Mouse (Mus musculus) forebrain, postnatal 0 days (tissue): Measurements from ENCODE around the gene Mapt. TPM values are rescaled to one million over a fixed set of nuclear protein-coding genes. Genes with fewer than 3 reads are reported as not detected.

ENCODE experiments used
- ATAC-seq: fragments of 200-750 bp; cut with Nextera tagmentation; 2 replicates; pipeline ENCODE4 v1.8.0; 2017; ENCODE audit warnings: mild to moderate bottlenecking, moderate library complexity
- DNase-seq: peaks from one replicate; pipeline ENCODE4 v3.0.0-alpha.2; 2015
- H3K27ac ChIP-seq: fragments of 300-500 bp; sonication (generic); 2 replicates; pipeline ENCODE4 v1.5.1; 2014; ENCODE audit warnings: low read depth, mild to moderate bottlenecking, antibody characterized with exemption, low read length, moderate library complexity, mixed read lengths
- H3K27me3 ChIP-seq: fragments of 300-500 bp; sonication (generic); 2 replicates; pipeline ENCODE4 v1.6.1; 2014; ENCODE audit warnings: mild to moderate bottlenecking, low read length, mixed read lengths; ENCODE audit not compliant: insufficient read depth
- H3K36me3 ChIP-seq: fragments of 300-500 bp; sonication (generic); 2 replicates; pipeline ENCODE4 v1.6.1; 2014; ENCODE audit warnings: mild to moderate bottlenecking, moderate library complexity; ENCODE audit not compliant: insufficient read depth
- H3K4me1 ChIP-seq: fragments of 300-500 bp; sonication (generic); 2 replicates; pipeline ENCODE4 v1.6.1; 2014; ENCODE audit warnings: antibody characterized with exemption; ENCODE audit not compliant: insufficient read depth
- H3K4me2 ChIP-seq: fragments of 300-500 bp; sonication (generic); 2 replicates; pipeline ENCODE4 v1.6.1; 2014; ENCODE audit warnings: low read depth, mild to moderate bottlenecking, moderate library complexity
- H3K4me3 ChIP-seq: fragments of 300-500 bp; sonication (generic); 2 replicates; pipeline ENCODE4 v1.5.1; 2014; ENCODE audit warnings: low read depth, low read length, mixed read lengths
- H3K9ac ChIP-seq: fragments of 300-500 bp; sonication (generic); 2 replicates; pipeline ENCODE4 v1.6.1; 2014; ENCODE audit warnings: mild to moderate bottlenecking
- H3K9me3 ChIP-seq: fragments of 300-500 bp; sonication (generic); 2 replicates; pipeline ENCODE4 v1.6.1; 2016; ENCODE audit warnings: low read length
- CTCF ChIP-seq: sonication (generic); IDR thresholded peaks from 2 replicates; pipeline ENCODE4 v1.5.1; 2016; ENCODE audit warnings: antibody characterized with exemption, control low read depth, low read depth
- WGBS: fragments of 180-500 bp; shearing (Covaris S2); extraction: QIAGEN DNeasy Blood & Tissue Kit; methylation state at CpG from one replicate; pipeline ENCODE4 v1.1.7; 2014; 5-methylcytosine and 5-hydroxymethylcytosine counted together
- polyA plus RNA-seq: library from polyadenylated mRNA; unstranded; fragments of >200 nt; fragmentation: Nextera tagmentation; extraction: Ambion mirVana; gene quantifications from 2 replicates; pipeline ENCODE4 v1.2.1, GENCODE M21; 2015
- total RNA-seq: library from RNA; depleted of rRNA; stranded (reverse); fragments of >200 nt; gene quantifications from 2 replicates; pipeline ENCODE4 v1.2.3, GENCODE M21; 2014

The Mapt gene
- total and polyA plus RNA-seq, 2 experiments from 2014 or later = 641 to 1,388 TPM

DNA sequence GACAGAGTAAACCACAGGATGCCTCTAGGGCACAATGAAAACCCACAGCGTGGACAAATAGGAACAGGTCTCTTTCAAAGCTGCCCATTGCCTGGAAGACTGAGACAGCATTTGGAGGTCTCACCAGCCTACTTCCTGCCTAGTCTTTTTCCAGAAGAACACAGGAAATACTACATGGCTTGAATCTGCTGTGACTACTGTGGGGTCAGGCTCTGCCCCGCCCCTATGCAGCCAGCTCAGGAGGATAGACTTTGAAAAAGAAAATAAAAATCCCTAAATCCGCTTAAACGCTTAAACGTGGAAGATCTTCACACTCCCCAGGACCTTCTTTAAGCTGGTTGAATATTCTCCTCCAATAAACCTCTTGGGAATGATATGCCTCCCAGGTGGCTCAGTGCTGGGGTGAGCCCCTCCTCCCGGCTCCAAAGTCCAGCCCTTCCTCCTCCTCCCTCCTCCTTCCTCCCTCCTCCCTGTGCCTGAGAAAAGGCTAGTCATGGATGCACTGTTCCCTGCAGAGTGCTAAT lies 15.0 kb downstream of the Mapt start:
- no peaks in the 10 kb centered on the region; the same call in 1 of the 2 replicates for H3K4me1 ChIP-seq
- H3K36me3 ChIP-seq = no peaks in the 10 kb centered on the region
- no peak overlapping the region for H3K4me3 ChIP-seq
- no peak overlapping the region for H3K4me2 ChIP-seq
- H3K27me3 ChIP-seq = no peaks in the 10 kb centered on the region
- TF ChIP-seq CTCF = no peak
- H3K9ac ChIP-seq = no peak overlapping the region
- ATAC-seq (no peak), DNase-seq (no peak)
- no peak overlapping the region for H3K27ac ChIP-seq
- 13% methylated on average over 6 of the region's 6 CpGs for WGBS
- H3K9me3 ChIP-seq = no peaks in the 10 kb centered on the region

DNA sequence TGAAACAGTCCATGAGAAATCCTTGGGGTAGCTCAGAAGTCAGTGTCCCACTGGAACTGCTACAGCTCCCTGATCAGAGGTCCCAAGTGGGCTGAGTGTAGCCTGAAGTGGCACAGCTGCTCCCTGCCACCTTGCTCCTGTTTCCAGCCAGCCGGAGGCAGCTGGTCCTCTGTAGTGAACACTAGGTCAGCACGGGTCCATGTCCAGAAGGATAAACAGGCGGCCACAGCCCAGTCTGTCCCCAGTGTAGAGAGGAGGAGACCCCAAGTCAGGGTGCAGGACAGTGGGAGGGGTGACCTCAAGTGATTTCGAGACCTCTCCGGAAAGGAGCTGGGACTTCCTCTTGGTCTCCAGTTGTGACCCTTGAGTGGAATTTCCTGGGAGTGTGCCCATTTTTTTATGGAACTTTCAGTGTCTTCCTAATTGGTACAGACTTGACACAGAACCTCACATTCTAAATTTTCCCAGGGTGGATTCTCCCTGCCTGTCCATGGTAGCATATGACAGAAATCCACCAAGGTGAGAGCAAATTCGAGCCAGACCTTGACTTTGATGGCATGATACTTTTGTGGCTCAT lies 16.0 kb downstream of the Mapt start:
- TF ChIP-seq CTCF = no peak
- WGBS = 80% methylated on average over 6 of the region's 6 CpGs

DNA sequence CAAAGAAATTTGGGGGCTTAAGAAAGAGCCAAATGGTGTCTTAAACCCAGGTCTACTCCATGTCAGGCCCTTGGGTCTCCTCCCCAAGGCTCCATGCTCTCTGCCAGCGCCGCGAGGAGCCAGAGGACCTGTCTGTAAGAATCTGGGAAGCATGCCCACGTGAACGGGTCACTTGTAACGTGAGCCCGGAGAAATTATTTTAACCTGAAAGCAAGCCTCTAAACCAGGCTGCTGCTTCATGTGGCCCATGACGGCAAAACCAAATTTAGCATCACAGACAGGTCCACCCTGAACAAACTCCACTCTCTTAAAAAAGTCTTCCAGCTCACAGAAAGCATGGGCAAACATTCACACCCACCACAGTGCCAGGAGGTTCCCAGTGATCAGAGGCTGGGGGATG lies 18.2 kb downstream of the Mapt start:
- Histone ChIP-seq H3K9ac (no peak overlapping the region), H3K4me2 (no peak overlapping the region), H3K4me1 (peaks cover 5% of the 10 kb centered on the region; the same call in 1 of the 2 replicates), H3K36me3 (no peaks in the 10 kb centered on the region), H3K27ac (no peak overlapping the region), H3K4me3 (no peak overlapping the region), H3K9me3 (no peaks in the 10 kb centered on the region), H3K27me3 (no peaks in the 10 kb centered on the region)
- 59% methylated on average over 8 of the region's 8 CpGs for WGBS
- TF ChIP-seq CTCF = no peak
- DNase-seq (no peak), ATAC-seq (no peak)

More for the DNA sequence above, 16.0 kb downstream of the Mapt start:
- H3K4me2 ChIP-seq = no peak overlapping the region
- no peak overlapping the region for H3K27ac ChIP-seq
- ATAC-seq (no peak), DNase-seq (no peak)
- H3K36me3 ChIP-seq = no peaks in the 10 kb centered on the region
- no peaks in the 10 kb centered on the region for H3K9me3 ChIP-seq
- no peaks in the 10 kb centered on the region for H3K27me3 ChIP-seq
- no peak overlapping the region for H3K4me3 ChIP-seq
- H3K4me1 ChIP-seq = peaks cover 3% of the 10 kb centered on the region; the same call in 1 of the 2 replicates
- H3K9ac ChIP-seq = no peak overlapping the region

DNA sequence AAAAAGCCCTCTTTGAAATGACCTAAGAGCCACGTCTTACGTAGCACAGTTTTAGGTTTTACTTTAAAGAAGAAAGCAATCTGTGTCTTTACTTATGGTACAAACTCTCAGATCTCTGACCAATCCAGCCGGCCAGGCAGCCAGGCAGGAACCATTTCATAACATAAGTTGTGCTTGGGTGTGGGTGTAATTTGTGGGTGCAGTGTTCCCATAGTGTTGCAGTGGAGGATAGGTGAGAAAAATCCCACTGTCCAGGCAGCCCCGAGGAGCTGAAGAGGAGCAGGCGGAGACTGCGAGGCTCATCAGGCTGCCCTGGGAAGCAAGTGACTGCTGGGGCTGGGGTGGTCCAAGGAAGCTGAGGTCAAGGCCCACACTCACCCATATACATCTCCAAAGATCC lies 19.9 kb downstream of the Mapt start:
- H3K36me3 ChIP-seq = no peaks in the 10 kb centered on the region; the same call in 1 of the 2 replicates
- no peaks in the 10 kb centered on the region for H3K9me3 ChIP-seq
- no peak overlapping the region for H3K27ac ChIP-seq
- no peak for DNase-seq
- ATAC-seq = no peak
- WGBS = 83% methylated on average over 6 of the region's 6 CpGs
- H3K4me3 ChIP-seq = no peak overlapping the region
- H3K4me2 ChIP-seq = no peak overlapping the region
- no peaks in the 10 kb centered on the region for H3K27me3 ChIP-seq
- H3K4me1 ChIP-seq = peaks cover 8% of the 10 kb centered on the region; the same call in 1 of the 2 replicates
- H3K9ac ChIP-seq = no peak overlapping the region
- TF ChIP-seq CTCF = no peak

DNA sequence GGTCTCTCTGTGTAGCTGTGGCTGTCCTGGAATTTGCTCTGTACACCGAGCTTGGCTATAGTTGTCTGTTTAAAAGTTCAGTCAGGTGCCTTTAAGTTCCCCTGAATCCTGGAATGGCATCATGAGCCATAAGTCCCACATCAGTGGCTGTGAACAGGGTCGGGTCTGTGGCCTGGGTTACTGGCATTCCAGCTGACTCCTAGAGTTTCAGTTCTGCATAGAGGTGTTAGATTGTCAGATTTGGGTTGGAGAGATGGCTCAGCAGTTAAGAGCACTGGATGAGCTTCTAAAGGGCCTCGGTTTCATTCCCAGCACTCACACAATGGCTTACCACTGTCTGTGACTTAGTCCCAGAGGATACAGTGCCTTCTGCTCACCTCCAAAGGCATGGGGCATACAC lies 20.9 kb downstream of the Mapt start:
- no peak for TF ChIP-seq CTCF
- H3K27ac ChIP-seq = no peak overlapping the region
- 82% methylated on average over 3 of the region's 3 CpGs for WGBS
- no peaks in the 10 kb centered on the region for H3K9me3 ChIP-seq
- H3K27me3 ChIP-seq = no peaks in the 10 kb centered on the region
- no peak for ATAC-seq
- H3K4me3 ChIP-seq = no peak overlapping the region
- no peak for DNase-seq
- H3K36me3 ChIP-seq = no peaks in the 10 kb centered on the region; the same call in 1 of the 2 replicates
- peaks cover 8% of the 10 kb centered on the region; the same call in 1 of the 2 replicates for H3K4me1 ChIP-seq
- H3K9ac ChIP-seq = no peak overlapping the region
- no peak overlapping the region for H3K4me2 ChIP-seq

DNA sequence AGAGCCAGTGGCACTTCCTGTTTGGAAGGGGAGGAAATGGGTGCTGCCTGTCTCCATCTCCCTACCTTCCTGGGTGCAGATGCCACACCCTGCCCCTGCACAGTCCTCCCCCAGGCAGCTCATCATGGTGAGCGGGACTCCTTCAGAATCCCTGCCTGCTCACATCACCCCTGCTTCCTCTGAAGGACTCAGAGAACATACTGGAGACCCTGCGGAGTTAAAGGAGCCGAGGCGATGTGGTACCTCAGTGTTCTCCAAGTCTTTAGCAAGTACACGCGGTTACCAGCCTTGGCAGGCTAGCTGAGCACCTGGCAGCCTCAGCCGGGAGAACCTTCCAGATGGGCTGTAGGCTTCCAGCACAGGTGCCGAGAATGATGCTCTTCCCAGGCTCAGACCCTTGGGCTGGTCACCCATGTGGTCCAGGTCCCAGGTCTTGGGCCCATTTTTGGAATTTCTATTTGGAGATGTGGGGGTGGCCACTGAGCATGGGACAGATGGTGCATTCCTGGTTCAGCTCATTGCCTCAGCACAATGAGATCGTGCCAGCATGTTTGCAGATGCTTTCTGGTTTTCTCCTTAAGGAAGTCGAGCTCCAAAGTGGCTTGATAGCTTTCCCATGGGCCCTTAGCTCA lies 23.3 kb downstream of the Mapt start:
- Histone ChIP-seq H3K27ac (no peak overlapping the region), H3K4me3 (no peak overlapping the region), H3K4me1 (peaks cover 8% of the 10 kb centered on the region; the same call in 1 of the 2 replicates), H3K9me3 (no peaks in the 10 kb centered on the region), H3K9ac (no peak overlapping the region), H3K4me2 (no peak overlapping the region), H3K36me3 (no peaks in the 10 kb centered on the region; the same call in 1 of the 2 replicates), H3K27me3 (no peaks in the 10 kb centered on the region)
- ATAC-seq = no peak
- DNase-seq = peak; percentile 26
- WGBS = 64% methylated on average over 10 of the region's 10 CpGs
- no peak for TF ChIP-seq CTCF

DNA sequence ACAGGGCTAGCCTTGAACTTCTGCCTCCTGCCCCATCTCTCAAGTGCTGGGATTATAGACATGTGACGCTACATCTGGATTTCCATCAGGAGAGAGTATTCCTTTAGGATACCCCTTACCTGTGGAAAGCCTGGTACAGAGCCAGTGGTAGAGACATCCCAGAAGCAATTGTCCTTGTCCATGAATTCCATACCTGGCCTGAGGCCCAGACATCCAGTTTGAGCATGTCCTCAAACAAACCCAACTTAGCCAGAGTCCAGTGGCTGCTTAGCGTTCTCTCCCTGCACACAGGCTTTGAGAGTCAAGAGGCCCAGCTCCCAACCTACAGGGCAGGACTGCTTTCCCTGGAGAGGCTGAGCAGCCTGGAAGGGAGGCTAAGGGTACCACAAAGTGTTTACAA lies 25.0 kb downstream of the Mapt start:
- ATAC-seq = no peak
- Histone ChIP-seq H3K4me3 (no peak overlapping the region), H3K27ac (no peak overlapping the region), H3K4me2 (no peak overlapping the region), H3K27me3 (no peaks in the 10 kb centered on the region), H3K9ac (no peak overlapping the region), H3K36me3 (no peaks in the 10 kb centered on the region; the same call in 1 of the 2 replicates), H3K4me1 (peaks cover 8% of the 10 kb centered on the region; the same call in 1 of the 2 replicates), H3K9me3 (no peaks in the 10 kb centered on the region)
- WGBS = 92% methylated on average over 2 of the region's 2 CpGs
- TF ChIP-seq CTCF = no peak
- no peak for DNase-seq
